8 mouse cellular contexts compared by ENCODE assay signal in the genomic region with DNA sequence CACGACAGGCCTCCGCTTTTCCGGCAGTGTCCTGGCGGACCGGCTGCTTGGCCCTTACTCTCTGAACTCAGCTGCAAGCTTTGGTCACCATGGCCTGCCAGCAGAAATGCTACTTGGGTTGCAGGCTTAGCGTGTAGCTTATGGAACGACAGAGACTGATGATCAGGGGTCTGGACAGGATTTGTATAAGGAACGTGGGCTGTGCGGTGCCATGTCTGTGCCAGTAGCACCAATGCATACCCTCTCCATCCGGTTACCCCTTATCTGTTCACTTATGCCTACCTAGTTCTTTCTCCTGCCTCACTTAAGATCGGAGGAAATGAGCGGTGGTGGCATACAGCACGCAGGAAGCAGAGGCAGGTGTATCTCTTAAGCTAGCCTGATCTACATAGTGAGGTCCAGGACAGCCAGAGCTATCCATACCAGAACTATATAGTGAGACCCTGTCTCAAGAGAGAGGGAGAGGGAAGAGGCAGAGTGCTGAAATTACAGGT. TPM values are rescaled to one million over a fixed set of nuclear protein-coding genes. Genes with fewer than 3 reads are reported as not detected.
DNase-seq lines count a peak whose midpoint lies in the region; ATAC-seq and TF ChIP-seq lines count a peak whose summit lies in the region.

No protein-coding gene starts in this region.

- WGBS in heart, embryonic 10.5 days, result 23% methylated on average over 13 of the region's 13 CpGs
- 25% methylated on average over 13 of the region's 13 CpGs for WGBS in forebrain, embryonic 12.5 days
- WGBS in liver, embryonic 14.5 days (ENCODE audit: insufficient replicate concordance), result 9% methylated on average over 13 of the region's 13 CpGs

- peak overlapping the region; percentile 79 for H3K4me2 ChIP-seq in forebrain, embryonic 12.5 days
- H3K4me2 ChIP-seq in liver, embryonic 14.5 days (ENCODE audit: low read depth), result peak overlapping the region; percentile 91

- H3K27me3 ChIP-seq in heart, embryonic 10.5 days (ENCODE audit: insufficient read depth, poor library complexity, severe bottlenecking), result no peaks in the 10 kb centered on the region
- H3K27me3 ChIP-seq in forebrain, embryonic 12.5 days, result no peaks in the 10 kb centered on the region
- H3K27me3 ChIP-seq in liver, embryonic 14.5 days (ENCODE audit: control insufficient read depth, insufficient read depth, low read length), result no peaks in the 10 kb centered on the region

- DNase-seq in heart, embryonic 10.5 days (ENCODE audit: low spot score), result no peak
- no peak for DNase-seq in heart, adult 18-20 months
- DNase-seq in CD4-positive helper T cell, adult 2 months (ENCODE audit: low read depth, low spot score), result peak; percentile 64
- no peak for DNase-seq in liver, embryonic 14.5 days (ENCODE audit: low read depth in 3 of 3, low spot score in 3 of 3)
- no peak for DNase-seq in urinary bladder, adult 2 months (ENCODE audit: low spot score)
- no peak for DNase-seq in spleen, adult 12 weeks (ENCODE audit: low spot score)
- no peak for DNase-seq in urinary bladder, postnatal 10 days (ENCODE audit: low spot score)

- TF ChIP-seq CTCF in liver, embryonic 14.5 days (IDR thresholded peaks at IDR 0.05; ENCODE audit: low read depth), result no peak

- peak overlapping the region; percentile 93 for H3K27ac ChIP-seq in heart, embryonic 10.5 days
- peak overlapping the region; percentile 94 for H3K27ac ChIP-seq in forebrain, embryonic 12.5 days
- H3K27ac ChIP-seq in liver, embryonic 14.5 days, result peak overlapping the region; percentile 81

- H3K9ac ChIP-seq in forebrain, embryonic 12.5 days, result peak overlapping the region; percentile 79
- H3K9ac ChIP-seq in liver, embryonic 14.5 days (replicated peaks), result peak overlapping the region; percentile 86

- no peaks in the 10 kb centered on the region for H3K9me3 ChIP-seq in heart, embryonic 10.5 days
- no peaks in the 10 kb centered on the region for H3K9me3 ChIP-seq in forebrain, embryonic 12.5 days
- no peaks in the 10 kb centered on the region for H3K9me3 ChIP-seq in liver, embryonic 14.5 days (ENCODE audit: control insufficient read depth, low read length)

- ATAC-seq in forebrain, embryonic 12.5 days (ENCODE audit: low FRiP score), result no peak
- ATAC-seq in liver, embryonic 14.5 days (ENCODE audit: insufficient read depth), result no peak

- H3K4me3 ChIP-seq in heart, embryonic 10.5 days, result peak overlapping the region; percentile 96
- H3K4me3 ChIP-seq in forebrain, embryonic 12.5 days (replicated peaks), result peak overlapping the region; percentile 89
- peak overlapping the region; percentile 66 to 76 for H3K4me3 ChIP-seq in liver, embryonic 14.5 days (ENCODE audit: insufficient read depth in 1 of 2, low read depth in 2 of 2, low read length in 2 of 2)

- peaks cover 7% of the 10 kb centered on the region for H3K36me3 ChIP-seq in heart, embryonic 10.5 days
- H3K36me3 ChIP-seq in forebrain, embryonic 12.5 days (replicated peaks), result 0 out of 2 replicates have a peak, but pooled peaks cover under 1% of the 10 kb centered on the region
- H3K36me3 ChIP-seq in liver, embryonic 14.5 days (replicated peaks; ENCODE audit: control insufficient read depth, insufficient read depth, low read depth), result peaks cover under 1% of the 10 kb centered on the region; the same call in 1 of the 2 replicates

- H3K4me1 ChIP-seq in heart, embryonic 10.5 days, result peaks cover 37% of the 10 kb centered on the region
- H3K4me1 ChIP-seq in forebrain, embryonic 12.5 days, result peaks cover 34% of the 10 kb centered on the region
- H3K4me1 ChIP-seq in liver, embryonic 14.5 days (replicated peaks; ENCODE audit: control insufficient read depth in 2 of 2, insufficient read depth in 2 of 2, low read length in 1 of 2), result peaks cover 18 to 28% of the 10 kb centered on the region in 2 experiments; a peak in 3 of 4 replicates

- no peak for TF ChIP-seq EP300 in liver, embryonic 14.5 days (IDR thresholded peaks at IDR 0.05; ENCODE audit: low read depth)

RNA-seq across cellular contexts. Expression of gene Stip1, which starts 0.9 kb away (rescaled TPM):
- 320 and 388 TPM in 2 replicates for polyA plus RNA-seq in heart, embryonic 10.5 days (2016; fragmentation: Nextera tagmentation; extraction: Ambion mirVana)
- 100 to 1,000 TPM; 137 to 160 TPM for total RNA-seq in heart, adult 18-20 months (2021)
- 324 and 357 TPM in 2 replicates for polyA plus RNA-seq in forebrain, embryonic 12.5 days (2016; fragmentation: Nextera tagmentation; extraction: Ambion mirVana)
- polyA plus RNA-seq in liver, embryonic 14.5 days (2012; rRNA removed), result 56.2 and 86.2 TPM in 2 replicates
- polyA plus RNA-seq in liver, embryonic 14.5 days (2014; fragmentation: Nextera tagmentation; extraction: Ambion mirVana), result 113 and 122 TPM in 2 replicates
- 82.9 and 85.9 TPM in 2 replicates for polyA plus RNA-seq in urinary bladder, adult 2 months (2012; rRNA removed)

RNA-seq across cellular contexts. Expression of gene Macrod1, which starts 15.9 kb away (rescaled TPM):
- 8.0 and 12.4 TPM in 2 replicates for polyA plus RNA-seq in heart, embryonic 10.5 days (2016; fragmentation: Nextera tagmentation; extraction: Ambion mirVana)
- total RNA-seq in heart, adult 18-20 months (2021), result 100 to 1,000 TPM; 303 to 332 TPM
- 4.4 and 5.3 TPM in 2 replicates for polyA plus RNA-seq in forebrain, embryonic 12.5 days (2016; fragmentation: Nextera tagmentation; extraction: Ambion mirVana)
- 4.5 TPM in 2 replicates for polyA plus RNA-seq in liver, embryonic 14.5 days (2012; rRNA removed)
- polyA plus RNA-seq in liver, embryonic 14.5 days (2014; fragmentation: Nextera tagmentation; extraction: Ambion mirVana), result 3.7 and 5.1 TPM in 2 replicates
- 23.7 and 26.2 TPM in 2 replicates for polyA plus RNA-seq in urinary bladder, adult 2 months (2012; rRNA removed)

RNA-seq across cellular contexts. Expression of gene Fermt3, which starts 21.4 kb away (rescaled TPM):
- polyA plus RNA-seq in heart, embryonic 10.5 days (2016; fragmentation: Nextera tagmentation; extraction: Ambion mirVana), result 10.6 and 22.7 TPM in 2 replicates
- total RNA-seq in heart, adult 18-20 months (2021), result 1 to 10 TPM; 4.4 to 6.0 TPM
- polyA plus RNA-seq in forebrain, embryonic 12.5 days (2016; fragmentation: Nextera tagmentation; extraction: Ambion mirVana), result 4.7 and 5.1 TPM in 2 replicates
- polyA plus RNA-seq in liver, embryonic 14.5 days (2012; rRNA removed), result 58.1 and 58.9 TPM in 2 replicates
- polyA plus RNA-seq in liver, embryonic 14.5 days (2014; fragmentation: Nextera tagmentation; extraction: Ambion mirVana), result 72.2 and 78.4 TPM in 2 replicates
- 13.9 and 15.7 TPM in 2 replicates for polyA plus RNA-seq in urinary bladder, adult 2 months (2012; rRNA removed)

RNA-seq across cellular contexts. Expression of gene Trpt1, which starts 44.8 kb away (rescaled TPM):
- polyA plus RNA-seq in heart, embryonic 10.5 days (2016; fragmentation: Nextera tagmentation; extraction: Ambion mirVana), result 11.3 and 16.7 TPM in 2 replicates
- total RNA-seq in heart, adult 18-20 months (2021), result 10 to 100 TPM; 22.4 to 26.4 TPM
- polyA plus RNA-seq in forebrain, embryonic 12.5 days (2016; fragmentation: Nextera tagmentation; extraction: Ambion mirVana), result 11.9 and 13.8 TPM in 2 replicates
- polyA plus RNA-seq in liver, embryonic 14.5 days (2012; rRNA removed), result 1.8 and 1.9 TPM in 2 replicates
- 1.7 and 2.0 TPM in 2 replicates for polyA plus RNA-seq in liver, embryonic 14.5 days (2014; fragmentation: Nextera tagmentation; extraction: Ambion mirVana)
- 22.9 and 28.4 TPM in 2 replicates for polyA plus RNA-seq in urinary bladder, adult 2 months (2012; rRNA removed)

RNA-seq across cellular contexts. Expression of gene Nudt22, which starts 44.8 kb away (rescaled TPM):
- 23.9 and 25.2 TPM in 2 replicates for polyA plus RNA-seq in heart, embryonic 10.5 days (2016; fragmentation: Nextera tagmentation; extraction: Ambion mirVana)
- 10 to 100 TPM; 23.7 to 25.4 TPM for total RNA-seq in heart, adult 18-20 months (2021)
- polyA plus RNA-seq in forebrain, embryonic 12.5 days (2016; fragmentation: Nextera tagmentation; extraction: Ambion mirVana), result 13.6 and 16.2 TPM in 2 replicates
- 6.8 and 7.1 TPM in 2 replicates for polyA plus RNA-seq in liver, embryonic 14.5 days (2012; rRNA removed)
- polyA plus RNA-seq in liver, embryonic 14.5 days (2014; fragmentation: Nextera tagmentation; extraction: Ambion mirVana), result 9.7 and 10.9 TPM in 2 replicates
- polyA plus RNA-seq in urinary bladder, adult 2 months (2012; rRNA removed), result 32.6 and 37.4 TPM in 2 replicates
